Mouse (Mus musculus): ENCODE data around the gene Exosc2. TPM values are rescaled to one million over a fixed set of nuclear protein-coding genes. Genes with fewer than 3 reads are reported as not detected.
A peak's percentile ranks its signal among the peaks of the same experiment; 100 is the strongest.

Gene Exosc2
- polyA plus RNA-seq, 1 experiment, result 24.2 TPM

GRCm38 (mm10) chr2:31689045-31689444 lies 18.5 kb downstream of the Exosc2 start:
- TF ChIP-seq CTCF (IDR thresholded peaks at IDR 0.05; ENCODE audit: borderline replicate concordance, control insufficient read depth, extremely low read depth, insufficient read depth, low read length, poor library complexity) (no peak), POLR2A (IDR thresholded peaks at IDR 0.05; ENCODE audit: control insufficient read depth, extremely low read depth, insufficient read depth, low read length, poor library complexity) (no peak)
- H3K36me3 ChIP-seq (ENCODE audit: control insufficient read depth, insufficient read depth, low read length), result no peaks in the 10 kb centered on the region
- H3K27me3 ChIP-seq (ENCODE audit: control insufficient read depth, insufficient read depth, low read length), result no peaks in the 10 kb centered on the region
- H3K27ac ChIP-seq (ENCODE audit: control insufficient read depth, insufficient read depth, low read length), result peak overlapping the region; percentile 79; the same call in 1 of the 2 replicates
- DNase-seq, result no peak
- peak overlapping the region; percentile 82 for H3K4me3 ChIP-seq (ENCODE audit: control insufficient read depth, insufficient read depth, low read length)
- peaks cover 7% of the 10 kb centered on the region for H3K4me1 ChIP-seq (replicated peaks; ENCODE audit: control insufficient read depth, insufficient read depth, low read length)
- WGBS, result under 1% methylated on average over 12 of the region's 12 CpGs

GRCm38 (mm10) chr2:31690063-31690462 lies 19.5 kb downstream of the Exosc2 start:
- DNase-seq, result no peak
- Histone ChIP-seq H3K4me3 (ENCODE audit: control insufficient read depth, insufficient read depth, low read length) (no peak overlapping the region), H3K4me1 (replicated peaks; ENCODE audit: control insufficient read depth, insufficient read depth, low read length) (peaks cover 7% of the 10 kb centered on the region), H3K27me3 (ENCODE audit: control insufficient read depth, insufficient read depth, low read length) (no peaks in the 10 kb centered on the region), H3K36me3 (ENCODE audit: control insufficient read depth, insufficient read depth, low read length) (no peaks in the 10 kb centered on the region), H3K27ac (ENCODE audit: control insufficient read depth, insufficient read depth, low read length) (no peak overlapping the region)
- TF ChIP-seq POLR2A (IDR thresholded peaks at IDR 0.05; ENCODE audit: control insufficient read depth, extremely low read depth, insufficient read depth, low read length, poor library complexity) (no peak), CTCF (IDR thresholded peaks at IDR 0.05; ENCODE audit: borderline replicate concordance, control insufficient read depth, extremely low read depth, insufficient read depth, low read length, poor library complexity) (no peak)
- 65% methylated on average over 3 of the region's 3 CpGs for WGBS

- Histone ChIP-seq H3K27me3 (ENCODE audit: control insufficient read depth, insufficient read depth, low read length) (no peaks in the 10 kb centered on the region), H3K4me3 (ENCODE audit: control insufficient read depth, insufficient read depth, low read length) (no peak overlapping the region), H3K27ac (ENCODE audit: control insufficient read depth, insufficient read depth, low read length) (no peak overlapping the region), H3K36me3 (ENCODE audit: control insufficient read depth, insufficient read depth, low read length) (peaks cover 3% of the 10 kb centered on the region), H3K4me1 (replicated peaks; ENCODE audit: control insufficient read depth, insufficient read depth, low read length) (no peaks in the 10 kb centered on the region)
- DNase-seq, result no peak
- no peak for TF ChIP-seq CTCF (IDR thresholded peaks at IDR 0.05; ENCODE audit: borderline replicate concordance, control insufficient read depth, extremely low read depth, insufficient read depth, low read length, poor library complexity)
- TF ChIP-seq POLR2A (IDR thresholded peaks at IDR 0.05; ENCODE audit: control insufficient read depth, extremely low read depth, insufficient read depth, low read length, poor library complexity), result no peak
Measured at GRCm38 (mm10) chr2:31698209-31698608, 27.7 kb downstream of the Exosc2 start.

GRCm38 (mm10) chr2:31700545-31701446 lies 30.3 kb downstream of the Exosc2 start:
- peaks cover 3% of the 10 kb centered on the region for H3K36me3 ChIP-seq (ENCODE audit: control insufficient read depth, insufficient read depth, low read length)
- H3K27ac ChIP-seq (ENCODE audit: control insufficient read depth, insufficient read depth, low read length), result no peak overlapping the region
- no peak overlapping the region for H3K4me3 ChIP-seq (ENCODE audit: control insufficient read depth, insufficient read depth, low read length)
- TF ChIP-seq CTCF (IDR thresholded peaks at IDR 0.05; ENCODE audit: borderline replicate concordance, control insufficient read depth, extremely low read depth, insufficient read depth, low read length, poor library complexity), result no peak
- TF ChIP-seq POLR2A (IDR thresholded peaks at IDR 0.05; ENCODE audit: control insufficient read depth, extremely low read depth, insufficient read depth, low read length, poor library complexity), result no peak
- DNase-seq, result no peak
- 86% methylated on average over 7 of the region's 7 CpGs for WGBS
- no peaks in the 10 kb centered on the region for H3K4me1 ChIP-seq (replicated peaks; ENCODE audit: control insufficient read depth, insufficient read depth, low read length)
- no peaks in the 10 kb centered on the region for H3K27me3 ChIP-seq (ENCODE audit: control insufficient read depth, insufficient read depth, low read length)

GRCm38 (mm10) chr2:31703226-31703625 lies 32.7 kb downstream of the Exosc2 start:
- Histone ChIP-seq H3K36me3 (ENCODE audit: control insufficient read depth, insufficient read depth, low read length) (peaks cover 3% of the 10 kb centered on the region; the same call in 1 of the 2 replicates), H3K27ac (ENCODE audit: control insufficient read depth, insufficient read depth, low read length) (no peak overlapping the region), H3K4me3 (ENCODE audit: control insufficient read depth, insufficient read depth, low read length) (no peak overlapping the region), H3K4me1 (replicated peaks; ENCODE audit: control insufficient read depth, insufficient read depth, low read length) (no peaks in the 10 kb centered on the region), H3K27me3 (ENCODE audit: control insufficient read depth, insufficient read depth, low read length) (no peaks in the 10 kb centered on the region)
- TF ChIP-seq CTCF (IDR thresholded peaks at IDR 0.05; ENCODE audit: borderline replicate concordance, control insufficient read depth, extremely low read depth, insufficient read depth, low read length, poor library complexity), result no peak
- TF ChIP-seq POLR2A (IDR thresholded peaks at IDR 0.05; ENCODE audit: control insufficient read depth, extremely low read depth, insufficient read depth, low read length, poor library complexity), result no peak
- DNase-seq, result no peak

GRCm38 (mm10) chr2:31705914-31706313 lies 35.4 kb downstream of the Exosc2 start:
- Histone ChIP-seq H3K4me3 (ENCODE audit: control insufficient read depth, insufficient read depth, low read length) (no peak overlapping the region), H3K36me3 (ENCODE audit: control insufficient read depth, insufficient read depth, low read length) (peaks cover 3% of the 10 kb centered on the region; the same call in 1 of the 2 replicates), H3K27ac (ENCODE audit: control insufficient read depth, insufficient read depth, low read length) (no peak overlapping the region), H3K4me1 (replicated peaks; ENCODE audit: control insufficient read depth, insufficient read depth, low read length) (no peaks in the 10 kb centered on the region), H3K27me3 (ENCODE audit: control insufficient read depth, insufficient read depth, low read length) (no peaks in the 10 kb centered on the region)
- DNase-seq, result no peak
- no peak for TF ChIP-seq CTCF (IDR thresholded peaks at IDR 0.05; ENCODE audit: borderline replicate concordance, control insufficient read depth, extremely low read depth, insufficient read depth, low read length, poor library complexity)
- no peak for TF ChIP-seq POLR2A (IDR thresholded peaks at IDR 0.05; ENCODE audit: control insufficient read depth, extremely low read depth, insufficient read depth, low read length, poor library complexity)
